Mouse (Mus musculus) adipose tissue, adult 10 weeks (tissue): ENCODE results near the gene Bhmt. TPM values are rescaled to one million over a fixed set of nuclear protein-coding genes. Genes with fewer than 3 reads are reported as not detected.

Source experiments
- polyA plus RNA-seq: library from polyadenylated mRNA; stranded (reverse); fragments of 350-450 nt; fragmentation: Illumina TruSeq; extraction: RNeasy Lipid Tissue Mini Kit (QIAGEN cat#74804); gene quantifications from one replicate; pipeline ENCODE4 v1.2.3, GENCODE M21; 2014; ENCODE audit warnings: low read depth, low replicate concordance

Gene Bhmt
- 1.0 TPM for polyA plus RNA-seq

GRCm38 (mm10) chr13:93637282-93638245, at the start of gene Bhmt:
Gene Bhmt, minus strand, starts transcription at chr13:93637961.

DNA sequence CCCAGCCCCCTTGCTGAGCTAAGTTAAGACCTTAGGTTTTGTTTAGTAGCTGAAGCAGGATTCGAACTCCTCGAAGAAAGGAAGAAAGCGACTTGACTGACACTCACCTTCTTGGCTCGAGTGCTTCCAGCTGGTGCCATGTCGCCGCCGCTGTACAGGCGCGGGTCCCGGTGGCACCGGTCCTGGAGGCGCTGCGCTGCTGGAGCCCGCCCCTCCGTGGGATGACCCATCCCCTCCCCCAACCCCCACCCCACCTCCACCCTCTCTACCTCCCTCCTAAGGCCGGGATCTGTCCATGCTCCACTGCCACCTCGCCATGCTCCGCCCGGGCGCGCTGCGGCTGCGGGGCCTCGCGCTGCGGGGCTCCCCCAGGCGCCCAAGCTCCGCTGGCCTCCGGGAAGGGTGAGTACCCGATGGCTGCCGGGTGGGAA, 36.4 kb upstream of the Bhmt start, which contains the start of the genes Bhmt2 and Dmgdh:
TSS of gene Bhmt2 (minus strand) at position 172 of the 431 bp plus-strand sequence.
TSS of gene Dmgdh (plus strand) at position 303 of the 431 bp plus-strand sequence.

Other genes with a start within 250 kb of the Bhmt start
- 12.8 TPM for gene Jmy, start 138.2 kb downstream of the Bhmt start, polyA plus RNA-seq
- not detected for gene Bhmt2, start 36.3 kb upstream of the Bhmt start, polyA plus RNA-seq
- not detected for gene Dmgdh, start 36.5 kb upstream of the Bhmt start, polyA plus RNA-seq
- gene Arsb, start 133.7 kb upstream of the Bhmt start, polyA plus RNA-seq: 31.3 TPM